Mouse (Mus musculus): ENCODE measurements around the gene Tmem54. TPM values are rescaled to one million over a fixed set of nuclear protein-coding genes. Genes with fewer than 3 reads are reported as not detected.

Gene Tmem54
- polyA plus RNA-seq, 1 experiment, result 5.5 TPM

- Histone ChIP-seq H3K27ac (ENCODE audit: control insufficient read depth, insufficient read depth, low read length) (no peak overlapping the region), H3K27me3 (ENCODE audit: control insufficient read depth, insufficient read depth, low read length) (no peaks in the 10 kb centered on the region), H3K36me3 (ENCODE audit: control insufficient read depth, insufficient read depth, low read length) (peaks cover 4% of the 10 kb centered on the region; the same call in 1 of the 2 replicates), H3K4me3 (ENCODE audit: control insufficient read depth, insufficient read depth, low read length) (no peak overlapping the region), H3K4me1 (replicated peaks; ENCODE audit: control insufficient read depth, insufficient read depth, low read length) (no peaks in the 10 kb centered on the region)
- TF ChIP-seq CTCF (IDR thresholded peaks at IDR 0.05; ENCODE audit: borderline replicate concordance, control insufficient read depth, extremely low read depth, insufficient read depth, low read length, poor library complexity) (no peak), POLR2A (IDR thresholded peaks at IDR 0.05; ENCODE audit: control insufficient read depth, extremely low read depth, insufficient read depth, low read length, poor library complexity) (no peak)
- no peak for DNase-seq
- WGBS, result 94% methylated on average over 7 of the region's 7 CpGs
These were observed 24.3 kb upstream of the Tmem54 start for GRCm38 (mm10) chr4:129081041-129081440.

GRCm38 (mm10) chr4:129081512-129081911 lies 23.8 kb upstream of the Tmem54 start:
- Histone ChIP-seq H3K27ac (ENCODE audit: control insufficient read depth, insufficient read depth, low read length) (no peak overlapping the region), H3K36me3 (ENCODE audit: control insufficient read depth, insufficient read depth, low read length) (peaks cover 4% of the 10 kb centered on the region; the same call in 1 of the 2 replicates), H3K4me3 (ENCODE audit: control insufficient read depth, insufficient read depth, low read length) (no peak overlapping the region), H3K4me1 (replicated peaks; ENCODE audit: control insufficient read depth, insufficient read depth, low read length) (no peaks in the 10 kb centered on the region), H3K27me3 (ENCODE audit: control insufficient read depth, insufficient read depth, low read length) (no peaks in the 10 kb centered on the region)
- DNase-seq, result no peak
- TF ChIP-seq POLR2A (IDR thresholded peaks at IDR 0.05; ENCODE audit: control insufficient read depth, extremely low read depth, insufficient read depth, low read length, poor library complexity), result no peak
- TF ChIP-seq CTCF (IDR thresholded peaks at IDR 0.05; ENCODE audit: borderline replicate concordance, control insufficient read depth, extremely low read depth, insufficient read depth, low read length, poor library complexity), result no peak
- WGBS, result 91% methylated on average over 6 of the region's 6 CpGs

GRCm38 (mm10) chr4:129081939-129082338 lies 23.4 kb upstream of the Tmem54 start:
- Histone ChIP-seq H3K27ac (ENCODE audit: control insufficient read depth, insufficient read depth, low read length) (no peak overlapping the region), H3K4me3 (ENCODE audit: control insufficient read depth, insufficient read depth, low read length) (no peak overlapping the region), H3K27me3 (ENCODE audit: control insufficient read depth, insufficient read depth, low read length) (no peaks in the 10 kb centered on the region), H3K36me3 (ENCODE audit: control insufficient read depth, insufficient read depth, low read length) (peaks cover 4% of the 10 kb centered on the region; the same call in 1 of the 2 replicates), H3K4me1 (replicated peaks; ENCODE audit: control insufficient read depth, insufficient read depth, low read length) (no peaks in the 10 kb centered on the region)
- no peak for DNase-seq
- TF ChIP-seq CTCF (IDR thresholded peaks at IDR 0.05; ENCODE audit: borderline replicate concordance, control insufficient read depth, extremely low read depth, insufficient read depth, low read length, poor library complexity), result no peak
- TF ChIP-seq POLR2A (IDR thresholded peaks at IDR 0.05; ENCODE audit: control insufficient read depth, extremely low read depth, insufficient read depth, low read length, poor library complexity), result no peak
- WGBS, result 87% methylated on average over 3 of the region's 3 CpGs

- Histone ChIP-seq H3K27ac (ENCODE audit: control insufficient read depth, insufficient read depth, low read length) (no peak overlapping the region), H3K27me3 (ENCODE audit: control insufficient read depth, insufficient read depth, low read length) (no peaks in the 10 kb centered on the region), H3K36me3 (ENCODE audit: control insufficient read depth, insufficient read depth, low read length) (0 out of 2 replicates have a peak, but pooled peaks cover 4% of the 10 kb centered on the region), H3K4me3 (ENCODE audit: control insufficient read depth, insufficient read depth, low read length) (no peak overlapping the region), H3K4me1 (replicated peaks; ENCODE audit: control insufficient read depth, insufficient read depth, low read length) (no peaks in the 10 kb centered on the region)
- peak; percentile 66 for DNase-seq
- WGBS, result 55% methylated on average over 10 of the region's 10 CpGs
- no peak for TF ChIP-seq POLR2A (IDR thresholded peaks at IDR 0.05; ENCODE audit: control insufficient read depth, extremely low read depth, insufficient read depth, low read length, poor library complexity)
- peak; percentile 35; the same call in 1 of the 2 replicates for TF ChIP-seq CTCF (IDR thresholded peaks at IDR 0.05; ENCODE audit: borderline replicate concordance, control insufficient read depth, extremely low read depth, insufficient read depth, low read length, poor library complexity)
These were observed 22.8 kb upstream of the Tmem54 start for GRCm38 (mm10) chr4:129082379-129083115.

DNA sequence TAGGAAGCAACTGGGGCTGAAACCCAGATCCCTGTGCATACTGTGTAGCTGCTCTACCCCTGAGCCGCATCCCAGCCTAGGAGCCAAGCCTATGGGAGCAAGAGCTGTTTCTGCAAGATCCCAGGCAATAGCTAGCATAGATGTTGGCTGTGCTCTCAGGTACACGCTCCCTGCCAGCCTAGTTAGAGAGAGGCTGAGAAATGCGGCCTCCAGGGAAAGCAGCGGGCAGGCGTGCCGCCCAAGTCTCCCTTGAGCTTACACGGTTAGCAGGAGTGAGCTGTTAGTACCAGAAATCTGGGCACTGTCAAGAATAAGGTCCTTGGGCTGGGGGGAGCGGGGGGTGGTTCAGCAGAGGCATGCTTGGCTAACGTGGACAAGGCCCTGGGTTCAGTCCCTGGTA lies 20.5 kb upstream of the Tmem54 start:
- no peak overlapping the region for H3K4me3 ChIP-seq (ENCODE audit: control insufficient read depth, insufficient read depth, low read length)
- no peak overlapping the region for H3K27ac ChIP-seq (ENCODE audit: control insufficient read depth, insufficient read depth, low read length)
- no peaks in the 10 kb centered on the region for H3K4me1 ChIP-seq (replicated peaks; ENCODE audit: control insufficient read depth, insufficient read depth, low read length)
- WGBS, result 97% methylated on average over 9 of the region's 9 CpGs
- no peaks in the 10 kb centered on the region for H3K27me3 ChIP-seq (ENCODE audit: control insufficient read depth, insufficient read depth, low read length)
- no peak for DNase-seq
- TF ChIP-seq CTCF (IDR thresholded peaks at IDR 0.05; ENCODE audit: borderline replicate concordance, control insufficient read depth, extremely low read depth, insufficient read depth, low read length, poor library complexity) (no peak), POLR2A (IDR thresholded peaks at IDR 0.05; ENCODE audit: control insufficient read depth, extremely low read depth, insufficient read depth, low read length, poor library complexity) (no peak)
- no peaks in the 10 kb centered on the region for H3K36me3 ChIP-seq (ENCODE audit: control insufficient read depth, insufficient read depth, low read length)

- Histone ChIP-seq H3K27me3 (ENCODE audit: control insufficient read depth, insufficient read depth, low read length) (no peaks in the 10 kb centered on the region), H3K4me1 (replicated peaks; ENCODE audit: control insufficient read depth, insufficient read depth, low read length) (no peaks in the 10 kb centered on the region), H3K36me3 (ENCODE audit: control insufficient read depth, insufficient read depth, low read length) (no peaks in the 10 kb centered on the region), H3K27ac (ENCODE audit: control insufficient read depth, insufficient read depth, low read length) (no peak overlapping the region), H3K4me3 (ENCODE audit: control insufficient read depth, insufficient read depth, low read length) (no peak overlapping the region)
- peak; percentile 66 for DNase-seq
- WGBS, result 36% methylated on average over 8 of the region's 8 CpGs
- TF ChIP-seq CTCF (IDR thresholded peaks at IDR 0.05; ENCODE audit: borderline replicate concordance, control insufficient read depth, extremely low read depth, insufficient read depth, low read length, poor library complexity) (no peak), POLR2A (IDR thresholded peaks at IDR 0.05; ENCODE audit: control insufficient read depth, extremely low read depth, insufficient read depth, low read length, poor library complexity) (no peak)
These were observed 19.3 kb upstream of the Tmem54 start for GRCm38 (mm10) chr4:129086078-129086477.

Data from thymus, adult 2 months (tissue).